Mouse (Mus musculus) liver, embryonic 15.5 days (tissue): ENCODE results near the gene Myo1d. TPM values are rescaled to one million over a fixed set of nuclear protein-coding genes. Genes with fewer than 3 reads are reported as not detected.

Experiments used
- ATAC-seq: fragments of 200-750 bp; cut with Nextera tagmentation; 2 replicates; pipeline ENCODE4 v1.8.0; 2017; ENCODE audit warnings: moderate number of reproducible peaks, mild to moderate bottlenecking, moderate library complexity; ENCODE audit not compliant: insufficient read depth
- H3K27ac ChIP-seq: fragments of 300-500 bp; sonication (generic); replicated peaks from 2 replicates; pipeline ENCODE4 v1.5.1; 2015; ENCODE audit warnings: mild to moderate bottlenecking, inconsistent platforms
- H3K27me3 ChIP-seq: fragments of 300-500 bp; sonication (generic); 2 replicates; pipeline ENCODE4 v1.6.1; 2015; ENCODE audit warnings: mild to moderate bottlenecking, inconsistent platforms
- H3K36me3 ChIP-seq: fragments of 300-500 bp; sonication (generic); replicated peaks from 2 replicates; pipeline ENCODE4 v1.6.1; 2015; ENCODE audit warnings: moderate library complexity, mild to moderate bottlenecking, inconsistent platforms
- H3K4me1 ChIP-seq: fragments of 300-500 bp; sonication (generic); replicated peaks from 2 replicates; pipeline ENCODE4 v1.6.1; 2015; ENCODE audit warnings: inconsistent platforms
- H3K4me2 ChIP-seq: fragments of 300-500 bp; sonication (generic); 2 replicates; pipeline ENCODE4 v1.6.1; 2015; ENCODE audit warnings: moderate library complexity, mild to moderate bottlenecking, inconsistent platforms
- H3K4me3 ChIP-seq: fragments of 300-500 bp; sonication (generic); replicated peaks from 2 replicates; pipeline ENCODE4 v1.5.1; 2015; ENCODE audit warnings: mild to moderate bottlenecking, inconsistent platforms
- H3K9ac ChIP-seq: fragments of 300-500 bp; sonication (generic); 2 replicates; pipeline ENCODE4 v1.6.1; 2015; ENCODE audit warnings: moderate library complexity, mild to moderate bottlenecking, inconsistent platforms
- H3K9me3 ChIP-seq: fragments of 300-500 bp; sonication (generic); replicated peaks from 2 replicates; pipeline ENCODE4 v1.6.1; 2016; ENCODE audit warnings: inconsistent platforms
- WGBS: fragments of 180-500 bp; shearing (Covaris S2); methylation state at CpG from one replicate; pipeline ENCODE4 v1.1.7; 2015; ENCODE audit warnings: mixed read lengths; ENCODE audit not compliant: insufficient replicate concordance; 5-methylcytosine and 5-hydroxymethylcytosine counted together
- polyA plus RNA-seq: library from polyadenylated mRNA; unstranded; fragments of >200 nt; fragmentation: Nextera tagmentation; extraction: Ambion mirVana; gene quantifications from 2 replicates; pipeline ENCODE4 v1.2.1, GENCODE M21; 2015

Myo1d gene
- polyA plus RNA-seq, 1 experiment from 2014 or later: 8.6 TPM

DNA sequence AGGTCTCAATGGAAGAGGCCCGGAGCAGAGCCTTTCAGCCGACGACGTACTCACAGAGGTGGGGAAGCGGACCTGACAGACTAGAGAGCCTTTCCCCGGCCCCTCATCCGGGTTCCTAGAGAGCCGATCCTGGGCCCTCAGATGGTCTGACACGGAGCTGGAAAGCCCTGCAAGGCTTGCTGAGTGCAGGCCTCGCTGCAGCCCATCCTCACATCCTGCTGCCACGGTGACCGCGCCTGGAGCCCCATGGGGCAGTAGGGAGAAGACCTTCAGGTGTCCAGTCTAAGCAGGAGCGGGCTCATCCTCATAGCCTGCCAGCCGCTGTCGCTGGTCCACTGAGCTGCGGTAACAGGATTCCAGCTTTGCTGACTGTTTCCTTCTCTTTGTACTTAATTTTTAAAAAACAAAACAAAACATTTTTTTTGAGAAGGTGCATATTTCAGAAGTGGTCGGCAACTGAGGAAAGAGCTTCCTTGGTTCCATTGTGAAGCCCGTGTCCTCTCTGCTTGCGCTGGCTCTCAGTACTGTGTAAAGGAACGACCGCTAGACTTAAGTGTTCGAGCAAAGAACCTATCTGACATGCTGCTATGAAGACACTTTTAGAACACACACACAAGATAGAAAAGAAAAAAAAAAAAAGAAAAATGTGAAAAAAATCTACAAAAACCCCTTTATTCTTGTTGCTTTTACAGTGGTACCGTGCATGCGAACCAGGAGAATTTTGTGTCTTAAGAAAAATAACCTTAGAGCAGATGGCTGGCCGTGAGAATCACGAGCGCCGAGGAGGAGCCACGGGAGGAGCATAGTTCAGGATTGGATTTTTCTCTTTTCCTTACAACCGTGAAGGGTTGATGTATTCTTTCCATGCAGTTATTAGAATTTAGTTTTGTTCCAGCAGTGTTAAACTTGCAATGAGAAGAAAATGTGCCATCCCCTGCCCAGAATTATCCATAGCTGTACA, 299.6 kb downstream of the Myo1d start:
- no peak overlapping the region for H3K27ac ChIP-seq
- no peak overlapping the region for H3K4me3 ChIP-seq
- H3K4me2 ChIP-seq: no peak overlapping the region
- H3K9ac ChIP-seq: no peak overlapping the region
- ATAC-seq: no peak
- 0 out of 2 replicates have a peak, but pooled peaks cover 5% of the 10 kb centered on the region for H3K36me3 ChIP-seq
- 80% methylated on average over 31 of the region's 31 CpGs for WGBS
- no peaks in the 10 kb centered on the region for H3K9me3 ChIP-seq
- H3K27me3 ChIP-seq: peaks cover 28% of the 10 kb centered on the region
- peaks cover 33% of the 10 kb centered on the region for H3K4me1 ChIP-seq

DNA sequence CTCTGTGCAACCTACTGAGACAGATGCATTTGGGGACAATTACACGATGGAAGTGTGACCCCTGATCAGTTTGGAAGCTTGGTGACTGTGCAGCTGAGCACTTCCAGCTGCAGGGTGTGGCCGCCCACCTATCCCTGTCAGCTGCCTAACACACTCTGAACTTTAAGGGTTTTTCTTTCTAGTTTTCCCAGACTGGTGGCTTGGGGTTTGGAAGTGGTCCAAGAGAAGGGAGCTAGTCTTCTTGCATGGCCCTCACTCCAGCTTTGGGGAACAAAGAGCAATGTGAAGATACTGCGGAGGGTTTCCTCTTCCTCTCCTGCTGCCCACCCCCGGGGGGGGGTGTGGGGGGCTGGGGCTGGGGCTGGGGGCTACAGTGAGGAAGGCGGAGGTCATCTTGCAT, 300.4 kb downstream of the Myo1d start:
- 53% methylated on average over 5 of the region's 5 CpGs for WGBS
- peaks cover 33% of the 10 kb centered on the region for H3K4me1 ChIP-seq
- no peak overlapping the region for H3K4me2 ChIP-seq
- no peak overlapping the region for H3K9ac ChIP-seq
- peaks cover 11% of the 10 kb centered on the region; the same call in 1 of the 2 replicates for H3K36me3 ChIP-seq
- H3K9me3 ChIP-seq: no peaks in the 10 kb centered on the region
- peaks cover 28% of the 10 kb centered on the region for H3K27me3 ChIP-seq
- H3K27ac ChIP-seq: no peak overlapping the region
- ATAC-seq: no peak
- no peak overlapping the region for H3K4me3 ChIP-seq

DNA sequence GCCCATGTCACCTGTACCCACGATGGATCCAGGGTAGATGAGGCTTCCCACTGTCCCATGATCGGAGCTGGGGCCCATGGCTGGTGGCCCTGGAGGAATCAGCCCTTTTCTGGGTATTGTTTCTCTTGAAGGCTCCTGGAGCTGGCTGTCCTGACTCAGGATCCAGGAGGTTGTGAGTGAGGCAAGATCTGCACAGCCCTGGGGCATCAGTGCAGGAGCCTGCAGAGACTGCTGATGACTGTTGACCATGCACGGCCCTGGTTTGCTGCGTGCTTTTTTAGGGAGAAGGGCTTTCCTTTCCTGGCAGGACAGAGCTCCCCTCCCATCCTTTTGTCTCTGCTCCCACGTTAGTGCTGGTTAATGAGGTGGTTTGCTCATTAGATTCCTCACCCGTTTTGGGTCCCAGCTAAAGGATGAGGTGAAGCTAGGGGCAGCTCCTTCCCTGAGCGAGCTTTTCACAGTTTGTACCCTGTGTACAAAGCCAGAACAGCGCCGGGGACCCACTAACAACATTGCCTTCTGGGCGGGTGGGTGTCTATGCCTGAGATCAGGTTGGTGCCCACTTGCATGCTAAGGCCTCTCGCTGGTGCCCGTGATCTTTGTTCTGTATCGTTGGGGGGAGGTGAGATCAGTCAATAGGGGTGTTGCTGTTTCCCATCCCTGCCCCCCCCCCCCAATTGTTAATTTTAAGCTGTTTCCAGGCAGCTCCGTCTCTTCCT, 301.0 kb downstream of the Myo1d start:
- no peak for ATAC-seq
- H3K4me2 ChIP-seq: 0 out of 2 replicates have a peak overlapping the region, but pooled peaks have one; percentile 5
- 72% methylated on average over 14 of the region's 14 CpGs for WGBS

GRCm38 (mm10) chr11:80477341-80478199, 302.3 kb downstream of the Myo1d start:
- peaks cover 29% of the 10 kb centered on the region for H3K36me3 ChIP-seq
- peak overlapping the region; percentile 99 for H3K4me2 ChIP-seq
- H3K27me3 ChIP-seq: peaks cover 28% of the 10 kb centered on the region
- no peak overlapping the region for H3K27ac ChIP-seq
- no peak for ATAC-seq
- H3K9ac ChIP-seq: peak overlapping the region; percentile 64
- H3K9me3 ChIP-seq: no peaks in the 10 kb centered on the region
- peaks cover 33% of the 10 kb centered on the region for H3K4me1 ChIP-seq
- 20% methylated on average over 55 of the region's 55 CpGs for WGBS
- H3K4me3 ChIP-seq: peak overlapping the region; percentile 66

More for the DNA sequence above, 301.0 kb downstream of the Myo1d start:
- Histone ChIP-seq H3K36me3 (peaks cover 16% of the 10 kb centered on the region), H3K9me3 (no peaks in the 10 kb centered on the region), H3K4me3 (no peak overlapping the region), H3K27ac (no peak overlapping the region), H3K4me1 (peaks cover 33% of the 10 kb centered on the region), H3K27me3 (peaks cover 28% of the 10 kb centered on the region), H3K9ac (no peak overlapping the region)

GRCm38 (mm10) chr11:80476222-80477189, 303.3 kb downstream of the Myo1d start, which contains the start of gene Cdk5r1:
TSS of gene Cdk5r1 (plus strand) at chr11:80477023.
- H3K36me3 ChIP-seq: peaks cover 39% of the 10 kb centered on the region
- peak within 1 kb of the TSS; percentile 99 for H3K4me2 ChIP-seq
- H3K27ac ChIP-seq: peak within 1 kb of the TSS; percentile 58
- peak within 1 kb of the TSS; percentile 66 for H3K4me3 ChIP-seq
- H3K9me3 ChIP-seq: no peaks in the 10 kb centered on the region
- H3K4me1 ChIP-seq: peaks cover 33% of the 10 kb centered on the region
- peak; percentile 91 for ATAC-seq
- under 1% methylated on average over 95 of the region's 116 CpGs for WGBS
- H3K9ac ChIP-seq: peak within 1 kb of the TSS; percentile 64
- H3K27me3 ChIP-seq: peaks cover 28% of the 10 kb centered on the region

GRCm38 (mm10) chr11:80475544-80475943, 304.3 kb downstream of the Myo1d start:
- Histone ChIP-seq H3K36me3 (peaks cover 49% of the 10 kb centered on the region), H3K9ac (no peak overlapping the region), H3K4me1 (peaks cover 33% of the 10 kb centered on the region), H3K27me3 (peaks cover 28% of the 10 kb centered on the region), H3K9me3 (no peaks in the 10 kb centered on the region), H3K4me3 (no peak overlapping the region), H3K4me2 (no peak overlapping the region), H3K27ac (no peak overlapping the region)
- 80% methylated on average over 9 of the region's 9 CpGs for WGBS
- no peak for ATAC-seq

GRCm38 (mm10) chr11:80474846-80475245, 305.0 kb downstream of the Myo1d start:
- Histone ChIP-seq H3K4me2 (no peak overlapping the region), H3K27ac (no peak overlapping the region), H3K4me1 (peaks cover 33% of the 10 kb centered on the region), H3K36me3 (peaks cover 56% of the 10 kb centered on the region), H3K9me3 (no peaks in the 10 kb centered on the region), H3K4me3 (no peak overlapping the region), H3K9ac (no peak overlapping the region), H3K27me3 (peaks cover 27% of the 10 kb centered on the region)
- no peak for ATAC-seq
- WGBS: 90% methylated on average over 11 of the region's 11 CpGs

- Histone ChIP-seq H3K4me2 (no peak overlapping the region), H3K4me1 (peaks cover 33% of the 10 kb centered on the region), H3K4me3 (no peak overlapping the region), H3K9me3 (no peaks in the 10 kb centered on the region), H3K27me3 (peaks cover 22% of the 10 kb centered on the region), H3K27ac (no peak overlapping the region), H3K9ac (no peak overlapping the region), H3K36me3 (peaks cover 62% of the 10 kb centered on the region)
- WGBS: 33% methylated on average over 2 of the region's 2 CpGs
- ATAC-seq: no peak
Observed at GRCm38 (mm10) chr11:80474175-80474691, 305.6 kb downstream of the Myo1d start.

- ATAC-seq: no peak
- Histone ChIP-seq H3K4me2 (no peak overlapping the region), H3K27ac (no peak overlapping the region), H3K36me3 (peaks cover 80% of the 10 kb centered on the region), H3K4me3 (no peak overlapping the region), H3K9me3 (no peaks in the 10 kb centered on the region), H3K27me3 (peaks cover 2% of the 10 kb centered on the region), H3K9ac (no peak overlapping the region), H3K4me1 (peaks cover 17% of the 10 kb centered on the region)
- whole genome bisulfite sequencing: 86% methylated on average over 16 of the region's 16 CpGs
Observed at GRCm38 (mm10) chr11:80471836-80472605, 307.8 kb downstream of the Myo1d start.
